Mouse (Mus musculus) gastrocnemius, postnatal 36 days (tissue): ENCODE results near the gene Rpl27. TPM values are rescaled to one million over a fixed set of nuclear protein-coding genes. Genes with fewer than 3 reads are reported as not detected.
A peak's percentile ranks its signal among the peaks of the same experiment; 100 is the strongest.
"Not testable (repeated sequence)": the region's sequence is repeated elsewhere in the genome, so short reads cannot be mapped to it uniquely, and the experiment has no call there.

Source experiments
- DNase-seq, 2 experiments: peaks; one replicate each; pipeline ENCODE4 v3.0.0; 2022
- intact Hi-C: fragments of 180-260 bp; cut with DNase I; formaldehyde crosslinking; loops from one replicate; pipeline ENCODE4 v1.15.1; 2025
- total RNA-seq, 2 experiments: library from RNA; stranded (reverse); gene quantifications; 2 replicates each; pipeline ENCODE4 v1.2.3; 2021

The Rpl27 gene
- total RNA-seq, 2 experiments from 2014 or later: 35.1 to 42.1 TPM

GRCm38 (mm10) chr11:101446319-101446718, 4.2 kb downstream of the Rpl27 start:
- intact Hi-C loops: no loop called here
- DNase-seq: no peak

- intact Hi-C loops, DNase-seq: not testable (repeated sequence)
Measured at GRCm38 (mm10) chr11:101446860-101447259, 4.8 kb downstream of the Rpl27 start.

- intact Hi-C loops: no loop called here
- DNase-seq: no peak
Measured at GRCm38 (mm10) chr11:101447786-101448185, 5.7 kb downstream of the Rpl27 start.

- DNase-seq: peak; percentile 61 to 72
- intact Hi-C loops: no loop called here
Measured at GRCm38 (mm10) chr11:101448274-101448746, 6.2 kb downstream of the Rpl27 start, which contains the start of gene Ifi35. Ifi35 (plus strand) TSS chr11:101448407.

GRCm38 (mm10) chr11:101448899-101449298, 6.8 kb downstream of the Rpl27 start:
- intact Hi-C loops: no loop called here
- DNase-seq: no peak

- DNase-seq, intact Hi-C loops: not testable (repeated sequence)
Measured at GRCm38 (mm10) chr11:101449596-101449995, 7.5 kb downstream of the Rpl27 start.

GRCm38 (mm10) chr11:101450394-101450793, 8.3 kb downstream of the Rpl27 start:
- no peak for DNase-seq
- intact Hi-C loops: no loop called here

- no peak for DNase-seq
- intact Hi-C loops: no loop called here
Measured at GRCm38 (mm10) chr11:101451536-101451935, 9.4 kb downstream of the Rpl27 start.

GRCm38 (mm10) chr11:101452093-101452774, 10.1 kb downstream of the Rpl27 start:
- DNase-seq: no peak
- intact Hi-C loops: no loop called here

- no peak for DNase-seq
- intact Hi-C loops: no loop called here
Measured at GRCm38 (mm10) chr11:101454702-101455101, 12.6 kb downstream of the Rpl27 start.

- DNase-seq: no peak
- intact Hi-C loops: no loop called here
Measured at GRCm38 (mm10) chr11:101455627-101456026, 13.5 kb downstream of the Rpl27 start.

GRCm38 (mm10) chr11:101457631-101458030, 15.5 kb downstream of the Rpl27 start:
- DNase-seq: no peak
- intact Hi-C loops: no loop called here

- intact Hi-C loops: no loop called here
- no peak for DNase-seq
Measured at GRCm38 (mm10) chr11:101458217-101458616, 16.1 kb downstream of the Rpl27 start.

- no peak for DNase-seq
- intact Hi-C loops: no loop called here
Measured at GRCm38 (mm10) chr11:101459716-101460115, 17.6 kb downstream of the Rpl27 start.

GRCm38 (mm10) chr11:101460321-101460720, 18.2 kb downstream of the Rpl27 start:
- intact Hi-C loops: no loop called here
- DNase-seq: no peak

GRCm38 (mm10) chr11:101462141-101462540, 20.0 kb downstream of the Rpl27 start:
- intact Hi-C loops: no loop called here

GRCm38 (mm10) chr11:101462583-101463440, 20.7 kb downstream of the Rpl27 start:
- DNase-seq: no peak
- intact Hi-C loops: no loop called here

More at GRCm38 (mm10) chr11:101462141-101462540, 20.0 kb downstream of the Rpl27 start:
- no peak for DNase-seq

GRCm38 (mm10) chr11:101464211-101465100, 22.4 kb downstream of the Rpl27 start, which contains the start of gene Rnd2:
Rnd2 (plus strand) TSS chr11:101464999.
- intact Hi-C loops: no loop called here

GRCm38 (mm10) chr11:101465101-101465868, 23.2 kb downstream of the Rpl27 start:
- peak; percentile 73 to 74 for DNase-seq
- intact Hi-C loops: no loop called here

More at GRCm38 (mm10) chr11:101464211-101465100, 22.4 kb downstream of the Rpl27 start, which contains the start of gene Rnd2:
- no peak for DNase-seq
